Mouse (Mus musculus) hindlimb bud, embryonic 11.5 days (tissue): Measurements from ENCODE around the gene Ccr1.
"Not testable (repeated sequence)": the region's sequence is repeated elsewhere in the genome, so short reads cannot be mapped to it uniquely, and the experiment has no call there.

Experiments
- DNase-seq: peaks from one replicate; pipeline ENCODE4 v3.0.0-alpha.2; 2012; ENCODE audit warnings: low read depth, low spot score; ENCODE audit errors: extremely low spot score

Ccr1 gene

GRCm38 (mm10) chr9:123968290-123968912 lies at the start of gene Ccr1:
TSS of gene Ccr1 (minus strand) at chr9:123968692.
- DNase-seq = no peak

GRCm38 (mm10) chr9:124016048-124016447 lies 47.6 kb upstream of the Ccr1 start:
- no peak for DNase-seq

DNA sequence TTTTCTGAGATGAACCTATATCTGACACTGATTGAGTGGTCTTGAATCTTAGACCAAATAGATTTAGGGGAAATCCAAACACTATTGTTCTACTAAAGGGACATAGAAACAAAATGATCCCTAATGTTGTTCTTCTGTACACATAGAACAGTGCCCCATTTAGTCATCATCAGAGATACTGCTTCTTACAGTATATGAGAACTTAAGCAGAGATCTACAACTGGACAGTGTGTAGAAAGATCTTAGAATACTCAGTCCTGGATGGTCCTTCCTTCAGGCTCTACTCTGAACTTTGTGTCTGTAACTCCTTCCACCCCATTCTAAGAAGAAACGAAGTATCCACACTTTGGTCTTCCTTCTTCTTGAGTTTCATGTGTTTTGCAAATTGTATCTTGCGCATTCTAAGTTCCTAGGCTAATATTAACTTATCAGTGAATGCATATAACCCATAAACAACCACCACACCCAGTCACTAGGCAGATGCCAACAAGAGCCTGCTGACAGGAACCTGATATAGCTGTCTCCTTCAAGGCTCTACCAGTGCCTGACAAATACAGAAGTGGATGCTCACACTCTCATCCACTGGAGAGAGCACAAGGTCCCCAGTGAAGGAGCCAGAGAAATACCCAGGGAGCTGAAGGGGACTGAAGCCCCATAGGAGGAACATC lies 46.6 kb upstream of the Ccr1 start:
- DNase-seq = no peak

- no peak for DNase-seq
Measured at GRCm38 (mm10) chr9:124013270-124013669, 44.8 kb upstream of the Ccr1 start.

DNA sequence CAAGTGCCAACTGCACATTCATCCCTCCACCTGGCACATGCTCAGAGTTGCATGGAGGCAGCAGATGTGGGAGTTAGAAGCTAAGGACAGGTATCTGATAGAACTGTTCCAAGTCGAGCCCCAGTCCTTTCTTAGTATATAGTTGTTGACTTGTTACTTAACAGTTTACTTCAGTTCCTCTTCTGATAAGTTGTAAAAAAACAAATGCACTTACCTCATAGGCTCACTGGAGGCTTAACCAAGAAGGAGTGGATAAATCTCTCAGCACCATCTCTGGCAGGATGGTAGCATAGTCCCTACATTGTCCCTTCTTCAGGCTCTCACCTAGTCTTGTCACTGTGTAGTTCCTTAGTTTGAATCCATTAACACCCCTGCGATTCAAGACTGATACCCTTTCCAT lies 44.2 kb upstream of the Ccr1 start:
- DNase-seq = no peak

DNA sequence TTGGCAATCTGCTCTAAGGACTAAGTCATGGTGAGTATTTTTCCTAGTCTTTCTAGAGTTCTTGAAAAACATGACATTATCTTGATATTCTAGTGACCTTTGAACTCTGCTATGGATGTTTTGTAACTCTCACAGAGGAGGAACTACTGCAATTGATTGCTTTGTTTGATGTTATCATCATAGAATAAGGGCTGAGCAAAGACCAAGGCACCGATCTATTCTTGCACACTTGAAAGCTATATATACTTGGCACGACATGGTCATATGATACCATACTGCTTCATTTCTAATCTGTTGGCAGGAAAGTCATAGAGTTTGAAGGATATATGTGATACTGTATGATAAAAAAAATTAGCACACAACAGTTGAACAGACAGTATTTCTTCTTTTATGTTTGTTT lies 31.3 kb upstream of the Ccr1 start:
- DNase-seq = no peak

DNA sequence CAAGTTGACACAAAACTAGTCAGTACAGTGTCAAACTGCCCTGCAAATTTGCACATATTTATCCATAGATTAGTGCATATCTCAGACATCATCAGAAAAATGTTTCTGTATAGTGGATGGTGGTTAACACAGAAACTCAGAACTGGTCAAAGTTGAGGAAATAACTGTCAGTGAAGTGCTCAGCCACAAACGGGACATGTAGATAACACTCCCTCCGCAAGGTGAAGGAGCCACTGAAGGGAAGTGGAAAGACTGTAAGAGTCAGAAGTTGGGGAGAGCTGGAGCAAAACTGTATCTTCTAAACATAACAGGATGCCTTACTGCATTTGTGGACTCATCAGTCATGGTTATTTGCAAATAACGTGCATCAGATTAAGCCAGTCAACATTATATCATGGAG lies 29.2 kb upstream of the Ccr1 start:
- no peak for DNase-seq

DNA sequence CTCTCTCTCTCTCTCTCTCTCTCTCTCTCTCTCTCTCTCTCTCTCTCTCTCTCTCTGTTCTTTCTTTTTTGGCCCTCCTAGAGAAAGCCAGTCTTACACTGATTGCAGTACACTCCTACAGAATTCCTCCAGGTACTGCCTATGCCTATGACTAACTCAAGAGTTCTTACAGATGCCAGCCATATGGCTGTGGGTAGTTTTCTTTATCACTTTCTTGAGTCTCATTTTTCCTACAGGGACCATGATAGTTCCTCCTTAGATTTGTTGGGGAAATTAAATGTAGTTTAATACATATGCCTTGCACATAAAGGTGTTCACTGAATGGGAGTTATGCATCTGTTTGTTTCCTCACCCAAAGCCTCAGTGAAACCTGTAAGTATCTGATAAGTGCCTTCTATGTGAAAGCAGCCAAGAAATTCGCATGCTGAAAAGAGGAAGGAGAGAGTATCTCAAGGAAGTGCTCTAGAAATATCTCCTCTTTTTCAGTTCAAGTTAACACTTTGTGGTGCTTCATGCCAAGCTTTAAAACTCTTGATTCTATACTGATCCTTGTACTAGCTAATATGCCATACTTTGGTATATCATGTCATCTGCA lies 22.9 kb upstream of the Ccr1 start:
- DNase-seq = no peak

DNA sequence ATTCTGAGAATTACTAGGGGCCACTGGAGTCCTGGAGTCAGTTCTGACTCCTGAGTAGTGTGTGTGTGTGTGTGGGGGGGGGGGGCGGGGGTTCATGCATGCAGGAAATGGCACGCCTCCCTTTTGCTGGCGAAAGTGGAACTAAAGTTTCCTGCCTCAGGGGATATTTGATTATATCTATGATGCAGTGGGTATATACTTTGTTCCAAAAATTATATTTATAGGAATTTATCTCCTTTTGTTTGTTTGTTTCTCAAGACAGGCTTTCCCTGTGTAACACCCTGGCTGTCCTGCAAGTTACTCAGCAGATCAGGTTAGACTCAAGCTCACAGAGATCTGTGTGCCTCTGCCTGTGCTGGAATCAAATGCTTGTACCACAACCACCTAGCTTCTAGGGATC lies 21.2 kb upstream of the Ccr1 start:
- DNase-seq = no peak

DNA sequence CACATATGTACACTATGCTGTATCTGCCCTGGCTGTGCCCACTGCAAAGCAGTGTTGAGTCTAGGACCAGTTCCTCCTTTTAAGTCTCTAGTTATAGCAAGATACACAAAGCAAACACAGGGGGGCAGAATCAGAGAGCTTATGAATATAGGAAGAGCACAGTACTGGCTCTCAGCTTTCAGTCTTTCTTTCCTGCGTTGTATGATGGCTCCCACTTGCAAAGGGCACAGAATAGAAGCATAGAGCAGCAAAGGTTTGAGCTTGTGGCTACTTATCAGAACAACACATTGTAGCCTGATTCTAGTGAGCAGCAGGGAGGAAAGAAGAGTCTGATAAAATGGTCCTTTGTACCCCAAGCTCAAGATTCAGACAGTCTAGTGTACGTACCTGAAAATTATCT lies 17.7 kb upstream of the Ccr1 start:
- DNase-seq = no peak

DNA sequence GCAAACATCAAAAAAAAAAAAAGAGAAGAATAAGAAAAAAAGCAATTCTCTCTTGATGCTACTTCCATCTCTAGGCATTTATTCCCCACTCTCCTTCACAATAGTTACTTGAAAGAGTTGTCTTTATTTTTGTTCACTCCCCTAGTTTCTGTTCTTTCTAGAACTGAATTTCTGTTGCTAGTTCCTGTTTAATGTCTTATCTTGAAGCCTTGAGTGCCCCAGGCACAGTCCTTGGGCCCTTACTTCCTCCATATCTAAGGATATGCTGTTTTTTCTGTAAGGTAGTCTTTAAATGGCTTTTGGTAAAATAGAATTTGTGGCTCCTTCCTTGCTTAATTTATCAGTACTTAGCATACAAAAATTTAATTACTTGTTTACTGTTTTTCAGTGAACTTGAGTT lies 16.5 kb upstream of the Ccr1 start:
- DNase-seq = no peak

GRCm38 (mm10) chr9:123982720-123983119 lies 14.2 kb upstream of the Ccr1 start:
- no peak for DNase-seq

- DNase-seq = no peak
Measured at GRCm38 (mm10) chr9:123981909-123982308, 13.4 kb upstream of the Ccr1 start.

- not testable (repeated sequence) for DNase-seq
Measured at GRCm38 (mm10) chr9:123980858-123981475, 12.5 kb upstream of the Ccr1 start.

DNA sequence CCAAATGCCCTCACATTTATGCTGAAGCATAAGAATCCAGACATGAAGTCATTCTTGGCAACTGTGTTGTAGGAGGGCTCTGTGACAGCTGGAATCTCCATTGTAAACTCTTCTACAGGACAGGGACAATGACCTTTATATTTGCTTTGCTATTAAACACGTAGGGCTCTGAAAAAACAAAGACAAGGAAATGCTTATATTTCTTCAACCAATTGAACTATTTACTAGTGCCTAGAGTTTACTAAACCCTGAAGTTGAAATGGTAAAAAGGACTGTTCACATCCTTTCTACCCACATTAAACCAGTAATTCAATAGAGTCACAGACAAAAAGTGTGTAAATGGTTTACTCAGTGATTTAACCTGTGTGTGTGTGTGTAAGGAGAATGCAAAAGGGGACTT lies 9.8 kb upstream of the Ccr1 start, which contains the start of gene Ccr1l1:
TSS of gene Ccr1l1 (minus strand) at position 101 of the 400 bp plus-strand sequence.
- DNase-seq = no peak

DNA sequence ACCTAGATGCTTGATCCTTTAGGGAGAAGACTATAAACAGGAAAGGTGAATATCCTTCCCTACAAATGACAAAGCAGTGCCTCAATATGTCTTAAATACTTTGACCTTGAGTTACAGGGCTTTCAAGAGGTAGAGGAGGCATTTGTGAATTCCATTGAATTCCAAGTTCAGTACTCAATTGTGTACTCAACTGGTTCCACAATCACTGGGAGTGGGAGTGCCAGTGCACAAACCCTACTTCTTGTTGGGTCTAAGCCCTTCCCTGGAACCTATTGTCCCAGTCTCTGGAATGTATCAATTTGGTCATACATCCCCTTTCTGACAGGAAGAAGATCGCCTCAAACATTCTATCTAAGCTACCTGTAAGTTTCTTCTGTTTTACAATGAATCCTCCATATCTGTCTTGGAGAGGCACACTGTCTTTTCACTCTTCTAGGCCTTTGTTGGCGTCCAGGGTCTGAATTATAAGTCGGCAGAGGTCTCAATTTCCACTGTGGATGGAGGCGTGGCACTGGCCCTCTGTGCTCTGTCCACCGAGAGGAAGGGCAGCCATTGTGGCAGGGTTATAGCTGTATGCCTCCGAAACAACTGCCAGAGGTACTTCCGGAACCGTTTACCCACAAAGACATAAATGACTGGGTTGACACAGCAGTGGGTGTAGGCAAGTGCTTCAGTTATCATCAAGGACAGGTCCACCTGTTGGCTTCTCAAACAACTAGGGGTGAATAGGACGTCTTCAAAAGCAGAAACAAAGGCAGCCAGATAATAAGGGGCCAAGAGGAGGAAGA lies 8.6 kb upstream of the Ccr1 start:
- DNase-seq = no peak

DNA sequence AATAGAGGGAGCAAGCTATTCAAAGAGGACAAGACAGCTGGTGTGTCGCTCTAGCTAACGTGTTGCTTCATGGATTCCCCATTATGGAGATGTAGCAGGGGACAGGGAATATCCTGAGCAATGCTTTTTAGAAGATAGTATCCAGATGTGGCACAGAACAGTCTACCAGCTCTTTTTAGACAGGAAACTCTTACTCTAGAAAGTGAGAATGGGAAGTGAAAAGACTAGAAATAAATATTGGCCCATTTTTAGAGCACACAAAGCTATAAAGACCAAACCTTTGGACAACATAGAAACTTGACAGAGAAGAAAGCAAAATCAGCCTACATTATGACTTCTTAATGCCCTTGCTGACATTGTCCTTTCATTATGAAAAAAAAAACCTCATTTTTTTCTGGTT lies 7.1 kb upstream of the Ccr1 start:
- DNase-seq = no peak

GRCm38 (mm10) chr9:123966858-123967495 lies 1.5 kb downstream of the Ccr1 start:
- not testable (repeated sequence) for DNase-seq

GRCm38 (mm10) chr9:123964776-123965175 lies 3.7 kb downstream of the Ccr1 start:
- DNase-seq = no peak

DNA sequence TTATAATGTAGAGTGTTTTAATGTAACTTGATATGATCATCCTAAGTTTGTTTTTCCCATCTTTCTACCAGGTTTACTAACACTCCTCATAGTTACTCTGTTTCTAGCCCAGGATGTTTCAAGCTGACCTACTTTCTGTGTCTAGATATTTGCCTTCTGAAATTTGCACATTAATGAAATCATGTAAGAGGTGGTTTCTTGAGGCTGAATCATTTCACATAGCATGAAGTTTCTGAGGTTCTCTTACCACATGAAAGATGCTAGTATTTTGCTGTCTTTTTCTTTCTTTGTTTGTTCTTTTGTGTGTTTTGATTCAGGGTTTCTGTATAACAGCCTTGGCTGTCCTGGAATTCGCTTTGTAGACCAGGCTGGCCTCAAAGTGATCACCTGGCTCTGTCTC lies 8.3 kb downstream of the Ccr1 start:
- DNase-seq = no peak

DNA sequence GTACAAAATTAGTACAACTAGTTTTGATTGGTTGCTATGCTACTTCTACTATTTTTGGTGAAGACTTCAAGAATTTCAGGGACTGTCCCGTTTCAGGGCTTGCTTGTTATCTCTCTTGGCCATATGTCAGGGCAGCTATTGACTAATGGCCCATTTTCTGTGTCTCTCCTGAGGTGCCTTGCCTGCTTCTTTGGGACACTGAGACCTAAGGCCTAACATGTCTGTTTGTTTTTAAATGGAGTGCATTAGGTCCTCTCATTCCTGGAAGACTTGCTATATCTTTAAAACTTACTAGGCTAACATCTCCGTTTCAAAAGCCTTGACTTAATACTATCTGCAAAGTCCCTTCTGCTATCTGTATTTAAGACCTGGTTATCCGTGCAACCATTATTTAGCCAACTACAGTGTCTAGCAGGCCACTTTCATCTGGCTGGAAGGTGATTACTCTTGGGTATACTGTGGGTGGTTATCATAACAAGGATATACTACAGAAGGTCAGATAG lies 10.5 kb downstream of the Ccr1 start:
- no peak for DNase-seq
